Mouse (Mus musculus) urinary bladder, adult 2 months (tissue): Measurements from ENCODE around the gene Trappc10. TPM values are rescaled to one million over a fixed set of nuclear protein-coding genes. Genes with fewer than 3 reads are reported as not detected.

ENCODE experiments used
- DNase-seq: peaks from one replicate; pipeline ENCODE4 v3.0.0; 2022; ENCODE audit warnings: low spot score
- polyA plus RNA-seq: library from polyadenylated mRNA; depleted of rRNA; stranded (reverse); fragments of >200 nt; gene quantifications from 2 replicates; pipeline ENCODE4 v1.2.3, GENCODE M21; 2012

The Trappc10 gene
- polyA plus RNA-seq, 1 experiment: 41.0 TPM

DNA sequence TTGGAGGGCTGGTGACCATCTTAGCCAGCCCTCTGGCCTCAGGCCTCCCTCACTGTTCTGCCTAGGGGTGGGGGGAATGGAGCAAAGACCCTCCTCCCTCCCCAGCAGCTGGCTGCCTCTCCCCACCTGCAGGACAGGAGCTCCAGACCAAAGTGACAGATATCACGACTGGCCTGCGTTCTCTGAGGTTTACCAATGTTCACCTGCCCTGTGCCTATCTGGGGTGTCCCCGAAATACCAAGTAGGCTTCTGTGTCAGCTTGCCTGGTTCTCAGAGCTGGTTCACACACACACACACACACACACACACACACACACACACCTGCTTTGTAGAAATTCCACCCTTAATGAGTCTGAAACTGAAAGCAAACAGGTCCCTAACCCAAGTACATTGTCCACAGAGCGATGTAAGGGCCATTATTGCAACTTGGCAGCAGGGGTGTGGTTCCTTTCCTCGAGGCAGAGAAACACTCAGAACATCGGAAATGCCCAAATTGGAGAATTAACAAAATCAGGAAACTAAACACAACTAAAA is 13.8 kb upstream of the Trappc10 start:
- no peak for DNase-seq

- DNase-seq: no peak
These were observed 11.2 kb upstream of the Trappc10 start for GRCm38 (mm10) chr10:78255646-78256059.

GRCm38 (mm10) chr10:78247206-78247605 is 2.8 kb upstream of the Trappc10 start:
- DNase-seq: no peak

- no peak for DNase-seq
These were observed 2.3 kb upstream of the Trappc10 start for GRCm38 (mm10) chr10:78246725-78247124.

DNA sequence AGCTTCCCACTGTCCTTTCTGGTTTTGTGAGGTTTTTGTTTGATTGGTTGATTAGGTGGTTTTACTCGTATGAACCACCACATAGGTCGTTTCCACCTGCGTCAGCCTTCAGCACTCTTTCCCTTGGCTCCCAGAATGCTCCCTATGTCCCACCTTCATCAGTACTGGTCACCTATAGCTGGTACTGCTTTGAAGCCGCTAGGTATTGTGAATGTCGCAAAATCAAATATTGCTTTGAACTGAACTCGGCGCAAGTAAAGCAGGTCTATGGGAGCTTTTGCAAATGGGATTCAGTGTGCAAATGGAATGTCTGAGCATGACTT is 745 bp upstream of the Trappc10 start:
- DNase-seq: no peak

GRCm38 (mm10) chr10:78244058-78244437 is 393 bp downstream of the Trappc10 start:
- DNase-seq: no peak

- no peak for DNase-seq
These were observed 5.5 kb downstream of the Trappc10 start for GRCm38 (mm10) chr10:78238926-78239325.

DNA sequence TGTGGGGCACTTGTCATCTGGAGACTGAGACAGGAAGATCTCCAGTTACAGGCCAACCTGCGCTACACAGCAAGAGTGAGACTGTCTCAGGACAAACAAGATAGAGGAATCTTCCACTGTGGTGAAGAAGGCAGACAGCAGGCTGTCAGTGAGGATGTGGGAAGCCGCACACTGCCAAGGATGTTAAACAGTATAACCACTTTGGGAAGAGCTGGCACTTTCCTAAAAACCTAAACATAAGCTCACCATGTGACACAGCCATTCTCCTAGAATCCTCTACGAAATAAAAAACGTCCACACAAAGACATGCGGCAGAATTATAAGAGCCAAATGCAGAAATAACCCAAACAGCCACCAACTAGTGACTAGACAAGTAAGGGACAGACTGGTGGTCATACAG is 6.1 kb downstream of the Trappc10 start:
- DNase-seq: no peak

GRCm38 (mm10) chr10:78237809-78238208 is 6.6 kb downstream of the Trappc10 start:
- DNase-seq: no peak

DNA sequence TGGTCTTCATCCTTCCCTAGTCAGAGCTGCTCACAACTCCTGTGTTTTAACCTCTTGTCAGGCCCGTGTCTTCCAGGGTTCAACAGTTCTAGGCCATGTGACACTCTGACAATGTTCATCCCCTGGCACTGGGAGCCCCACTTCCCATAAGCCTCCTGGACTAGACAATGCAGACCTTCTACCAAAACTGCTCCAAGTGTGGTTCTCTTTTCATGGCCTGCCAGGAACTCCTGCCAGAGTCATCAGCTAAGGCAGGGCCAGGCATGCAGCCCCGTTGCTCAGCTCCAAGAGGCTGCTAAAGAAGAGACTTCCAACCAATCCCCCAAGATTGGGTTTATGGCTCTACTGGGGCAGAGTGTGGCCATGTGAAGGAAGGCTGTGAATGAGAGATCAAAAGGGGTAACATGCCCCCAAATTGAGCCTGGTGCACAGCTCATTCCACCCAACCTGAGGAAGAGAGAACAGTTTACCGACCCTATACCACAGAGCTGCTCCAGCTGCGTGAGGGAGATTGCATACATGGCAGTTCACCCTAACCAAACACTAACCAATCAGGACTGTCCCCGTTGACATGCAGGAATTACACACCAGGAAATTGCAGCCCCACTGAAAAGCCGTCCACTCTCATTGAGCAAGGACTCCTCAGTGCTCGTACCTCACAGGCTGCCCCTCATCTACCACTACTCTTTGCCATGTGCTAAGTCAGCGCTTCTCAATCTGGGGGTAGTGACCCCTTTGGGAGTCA is 7.4 kb downstream of the Trappc10 start:
- DNase-seq: no peak

DNA sequence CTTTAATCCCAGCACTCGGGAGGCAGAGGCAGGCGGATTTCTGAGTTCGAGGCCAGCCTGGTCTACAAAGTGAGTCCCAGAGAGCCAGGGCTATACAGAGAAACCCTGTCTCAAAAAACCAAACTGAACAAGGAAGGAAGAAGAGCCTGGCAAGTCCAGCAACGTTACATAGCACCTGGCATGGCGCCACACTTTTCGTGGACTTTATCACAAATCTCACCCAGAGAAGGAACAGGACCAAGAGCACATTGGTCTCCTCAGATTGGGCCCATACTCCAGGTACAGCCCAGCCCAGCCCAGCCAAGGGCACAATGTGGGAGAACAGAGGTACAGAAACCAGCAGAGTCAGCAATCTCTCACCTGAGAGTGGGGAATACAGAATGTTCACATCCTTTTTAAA is 10.7 kb downstream of the Trappc10 start:
- DNase-seq: no peak

- DNase-seq: no peak
These were observed 11.3 kb downstream of the Trappc10 start for GRCm38 (mm10) chr10:78233161-78233560.

DNA sequence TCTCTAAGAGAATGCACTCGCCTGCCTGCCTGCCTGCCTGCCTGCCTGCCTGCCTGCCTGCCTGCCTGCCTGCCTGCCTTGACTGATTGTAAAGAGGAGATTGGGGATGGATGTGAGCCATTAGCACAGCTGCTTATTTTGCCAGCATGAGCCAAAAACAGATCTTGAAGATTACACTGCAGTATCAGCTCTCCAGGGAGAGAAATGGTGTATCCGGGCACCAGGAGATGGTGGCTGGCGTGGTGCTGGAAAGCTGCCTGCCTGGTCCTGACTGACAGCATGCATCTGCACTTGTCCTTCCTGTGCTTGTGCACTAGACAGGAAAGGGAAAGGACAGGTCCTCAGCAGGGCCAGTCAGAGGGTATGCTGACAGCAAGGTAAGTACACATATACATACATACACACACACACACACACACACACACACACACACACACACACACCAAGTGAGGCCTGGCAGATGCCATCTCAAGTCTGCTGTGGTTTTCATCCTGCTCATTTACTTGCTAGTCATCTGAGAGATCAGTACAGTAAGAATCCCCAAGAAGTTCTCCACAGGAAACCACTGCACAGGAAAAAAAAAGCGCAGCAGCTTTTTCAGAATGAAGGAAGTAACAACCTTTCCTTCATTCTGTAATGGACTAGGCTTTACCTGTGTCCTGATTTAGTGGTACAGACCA is 12.0 kb downstream of the Trappc10 start:
- DNase-seq: no peak

- DNase-seq: no peak
These were observed 15.9 kb downstream of the Trappc10 start for GRCm38 (mm10) chr10:78228560-78228928.

DNA sequence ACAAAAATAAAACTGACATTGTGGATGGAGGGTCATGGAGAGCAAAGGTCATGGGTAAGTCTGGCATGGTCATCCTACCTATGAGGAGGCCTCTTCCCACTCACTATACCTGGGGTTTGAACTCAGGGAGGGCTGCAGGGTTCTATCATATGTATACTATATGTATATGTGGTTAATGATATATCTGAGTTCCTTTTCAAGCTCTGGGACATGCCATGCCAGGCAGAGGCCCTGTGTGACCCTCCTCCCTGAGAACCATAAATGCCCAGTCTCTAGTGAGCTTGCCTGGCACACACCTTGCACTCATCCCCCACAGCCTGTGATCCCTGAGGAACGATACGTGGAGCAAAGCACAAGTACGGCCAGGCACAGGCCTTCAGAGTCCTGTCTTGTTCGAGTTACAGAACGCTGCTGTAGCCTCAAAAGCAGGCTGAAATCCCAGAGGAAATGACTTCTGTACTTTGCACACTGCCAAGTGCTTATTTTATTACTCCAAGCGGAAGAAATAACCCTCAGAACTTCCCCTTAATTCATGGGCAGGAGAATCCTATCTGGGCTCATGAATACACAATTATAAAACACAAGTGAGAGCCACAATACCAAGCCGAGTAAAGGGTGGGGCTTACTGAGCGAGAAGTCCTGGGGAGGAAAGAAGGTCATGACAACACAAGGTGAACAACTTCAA is 16.4 kb downstream of the Trappc10 start:
- no peak for DNase-seq

- no peak for DNase-seq
These were observed 20.3 kb downstream of the Trappc10 start for GRCm38 (mm10) chr10:78224136-78224535.

- no peak for DNase-seq
These were observed 21.5 kb downstream of the Trappc10 start for GRCm38 (mm10) chr10:78222908-78223307.

DNA sequence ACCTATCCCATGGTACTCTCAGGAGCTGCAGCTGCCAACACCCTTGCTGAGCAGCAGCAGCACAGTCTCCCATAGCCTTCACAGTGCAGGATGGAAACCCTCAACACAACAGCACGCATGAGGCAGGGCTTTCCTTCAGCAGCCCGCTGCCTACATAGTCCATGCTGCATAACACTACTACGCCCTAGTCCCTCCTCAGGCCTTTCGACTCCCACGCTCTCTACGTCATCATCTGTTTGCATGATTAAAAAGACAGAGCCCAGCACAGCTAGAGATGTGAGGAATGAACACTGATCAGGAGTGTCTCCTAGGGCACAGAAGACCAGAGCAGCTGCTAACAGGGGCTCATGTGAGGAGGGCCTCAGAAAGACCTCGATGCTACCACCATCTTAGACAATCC is 23.1 kb downstream of the Trappc10 start:
- no peak for DNase-seq

DNA sequence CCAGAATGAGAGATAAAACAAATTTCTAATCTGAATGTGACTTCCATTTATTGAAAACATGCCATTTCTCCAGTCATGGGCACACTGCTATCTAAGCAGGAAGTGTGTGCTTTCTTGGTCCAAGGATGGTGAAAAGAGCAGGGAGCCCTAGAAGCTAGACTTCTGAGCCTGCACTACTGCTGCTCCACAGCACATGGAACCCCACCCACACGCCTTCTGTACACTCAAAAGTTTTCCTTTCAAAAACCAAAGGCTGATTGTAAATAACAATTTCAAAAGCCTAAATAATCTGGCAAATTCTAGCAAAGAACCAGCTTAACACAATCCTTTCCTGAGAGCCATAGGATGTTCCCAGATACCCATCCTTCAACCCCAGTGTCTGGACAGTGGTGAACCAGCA is 24.9 kb downstream of the Trappc10 start:
- no peak for DNase-seq

GRCm38 (mm10) chr10:78218576-78218975 is 25.9 kb downstream of the Trappc10 start:
- DNase-seq: no peak

GRCm38 (mm10) chr10:78216376-78217083 is 27.9 kb downstream of the Trappc10 start:
- DNase-seq: no peak

DNA sequence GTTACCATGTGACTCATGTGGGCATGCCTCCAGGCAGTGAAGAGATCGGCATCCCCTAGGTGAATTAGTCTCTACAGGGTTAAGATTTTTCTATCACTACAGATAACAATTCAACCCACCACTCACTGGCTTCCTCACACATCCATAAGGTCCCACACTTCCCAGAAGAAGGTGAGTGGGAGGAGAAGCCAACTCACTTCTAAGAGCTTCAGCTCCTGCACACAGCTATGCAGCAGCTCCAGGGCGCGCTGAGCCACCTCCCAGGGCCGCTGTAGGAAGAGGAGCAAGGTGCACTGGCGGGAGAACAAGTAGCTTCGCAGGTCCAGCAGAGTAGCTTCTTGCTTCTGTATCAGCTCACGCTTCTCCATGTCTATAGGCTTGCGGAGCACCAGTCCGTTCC is 30.1 kb downstream of the Trappc10 start:
- no peak for DNase-seq
